Mouse (Mus musculus): Measurements from ENCODE around the gene Axdnd1. TPM values are rescaled to one million over a fixed set of nuclear protein-coding genes. Genes with fewer than 3 reads are reported as not detected.

The Axdnd1 gene
- total RNA-seq, 2 experiments from 2014 or later = not detected

Other genes starting within 250 kb of the Axdnd1 start
- gene Fam163a, start 216.1 kb downstream of the Axdnd1 start, total RNA-seq (2015; ENCODE audit: low replicate concordance) = not detected in 2 replicates
- gene Fam163a, start 216.1 kb downstream of the Axdnd1 start, total RNA-seq (2017; ENCODE audit: low replicate concordance) = not detected in 2 replicates
- gene Tdrd5, start 117.5 kb downstream of the Axdnd1 start, total RNA-seq (2015; ENCODE audit: low replicate concordance) = not detected in 2 replicates
- gene Tdrd5, start 117.5 kb downstream of the Axdnd1 start, total RNA-seq (2017; ENCODE audit: low replicate concordance) = not detected in 2 replicates
- not detected in 2 replicates for gene Nphs2, start 110.4 kb downstream of the Axdnd1 start, total RNA-seq (2015; ENCODE audit: low replicate concordance)
- not detected in 2 replicates for gene Nphs2, start 110.4 kb downstream of the Axdnd1 start, total RNA-seq (2017; ENCODE audit: low replicate concordance)
- 389 and 586 TPM in 2 replicates for gene Gm2000, start 55.1 kb downstream of the Axdnd1 start, total RNA-seq (2015; ENCODE audit: low replicate concordance)
- gene Gm2000, start 55.1 kb downstream of the Axdnd1 start, total RNA-seq (2017; ENCODE audit: low replicate concordance) = 571 and 609 TPM in 2 replicates
- 13.3 and 15.1 TPM in 2 replicates for gene Soat1, start 53.2 kb upstream of the Axdnd1 start, total RNA-seq (2015; ENCODE audit: low replicate concordance)
- 6.5 and 8.6 TPM in 2 replicates for gene Soat1, start 53.2 kb upstream of the Axdnd1 start, total RNA-seq (2017; ENCODE audit: low replicate concordance)
- 0.72 and 1.7 TPM in 2 replicates for gene Gm10031, start 102.9 kb upstream of the Axdnd1 start, total RNA-seq (2015; ENCODE audit: low replicate concordance)
- 4.8 and 8.1 TPM in 2 replicates for gene Gm10031, start 102.9 kb upstream of the Axdnd1 start, total RNA-seq (2017; ENCODE audit: low replicate concordance)
- 4.0 and 5.4 TPM in 2 replicates for gene Abl2, start 137.6 kb upstream of the Axdnd1 start, total RNA-seq (2015; ENCODE audit: low replicate concordance)
- gene Abl2, start 137.6 kb upstream of the Axdnd1 start, total RNA-seq (2017; ENCODE audit: low replicate concordance) = 1.3 and 1.7 TPM in 2 replicates